Mouse (Mus musculus): ENCODE results near the gene Gskip. TPM values are rescaled to one million over a fixed set of nuclear protein-coding genes. Genes with fewer than 3 reads are reported as not detected.

Gskip gene
- 44.8 TPM for polyA plus RNA-seq (2017; shearing (Covaris generic))

GRCm38 (mm10) chr12:105683933-105684901, at the start of gene Gskip:
Gene Gskip (plus strand): TSS chr12:105684829.

GRCm38 (mm10) chr12:105685001-105685691, 517 bp downstream of the Gskip start, which contains the start of gene Atg2b:
Gene Atg2b (minus strand): TSS chr12:105685211.

GRCm38 (mm10) chr12:105705799-105706487, 21.3 kb downstream of the Gskip start, which contains the start of gene Ak7:
Gene Ak7 (plus strand): TSS chr12:105705976.

Other genes with a start within 250 kb of the Gskip start
- gene D430019H16Rik, start 231.0 kb upstream of the Gskip start, polyA plus RNA-seq (2017; shearing (Covaris generic)): 0.53 TPM
- gene Bdkrb2, start 121.6 kb upstream of the Gskip start, polyA plus RNA-seq (2017; shearing (Covaris generic)): not detected
- 0.41 TPM for gene Bdkrb1, start 81.7 kb upstream of the Gskip start, polyA plus RNA-seq (2017; shearing (Covaris generic))
- gene Atg2b, start 382 bp downstream of the Gskip start, polyA plus RNA-seq (2017; shearing (Covaris generic)): 6.5 TPM
- 0.66 TPM for gene Ak7, start 21.1 kb downstream of the Gskip start, polyA plus RNA-seq (2017; shearing (Covaris generic))
- 294 TPM for gene Papola, start 99.9 kb downstream of the Gskip start, polyA plus RNA-seq (2017; shearing (Covaris generic))